Mouse (Mus musculus) kidney, adult 9 months (tissue): Measurements from ENCODE around the gene Cfh.
"Not testable (repeated sequence)": the region's sequence is repeated elsewhere in the genome, so short reads cannot be mapped to it uniquely, and the experiment has no call there.

Experiments
- DNase-seq: peaks from one replicate; pipeline ENCODE4 v3.0.0; 2022

Cfh gene

DNA sequence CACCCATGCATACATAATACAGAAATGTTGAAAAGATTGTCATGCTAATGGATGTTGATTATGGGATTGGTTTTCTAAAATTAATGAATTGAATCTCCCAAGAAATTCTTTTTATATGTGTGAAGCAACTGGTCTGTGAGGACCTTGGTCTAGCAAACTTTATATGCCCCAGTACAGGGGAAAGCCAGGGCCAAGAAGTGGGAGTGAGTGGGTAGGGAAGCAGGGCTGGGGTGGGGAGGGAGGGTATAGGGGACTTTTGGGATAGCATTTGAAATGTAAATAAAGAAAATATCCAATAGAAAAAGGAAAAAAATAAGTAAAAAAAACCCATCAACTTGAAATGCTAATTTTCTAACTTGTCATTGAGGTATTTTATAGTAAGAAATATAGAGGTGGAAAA lies at the start of gene Cfh:
TSS of gene Cfh (minus strand) at position 101 of the 400 bp plus-strand sequence.
- not testable (repeated sequence) for DNase-seq

DNA sequence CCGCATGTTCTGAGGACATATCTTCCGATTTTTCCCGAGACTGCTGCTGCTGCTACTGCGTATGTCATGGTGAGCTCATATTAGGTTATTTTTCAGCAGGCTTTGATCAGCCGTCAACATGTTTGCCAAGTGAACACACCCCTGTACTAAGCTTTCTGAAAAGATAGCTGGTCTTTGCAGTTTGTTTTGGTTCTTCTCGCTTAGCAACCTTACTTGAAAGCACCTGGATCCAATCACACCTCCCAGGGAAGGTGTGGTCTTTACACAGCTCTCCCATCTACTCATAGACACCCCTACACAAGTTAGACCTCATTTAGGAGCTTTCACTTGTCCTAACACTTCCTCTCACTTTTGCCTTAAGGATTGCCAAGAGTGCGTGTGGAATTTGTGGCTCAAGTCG lies 43.1 kb upstream of the Cfh start:
- DNase-seq = no peak

DNA sequence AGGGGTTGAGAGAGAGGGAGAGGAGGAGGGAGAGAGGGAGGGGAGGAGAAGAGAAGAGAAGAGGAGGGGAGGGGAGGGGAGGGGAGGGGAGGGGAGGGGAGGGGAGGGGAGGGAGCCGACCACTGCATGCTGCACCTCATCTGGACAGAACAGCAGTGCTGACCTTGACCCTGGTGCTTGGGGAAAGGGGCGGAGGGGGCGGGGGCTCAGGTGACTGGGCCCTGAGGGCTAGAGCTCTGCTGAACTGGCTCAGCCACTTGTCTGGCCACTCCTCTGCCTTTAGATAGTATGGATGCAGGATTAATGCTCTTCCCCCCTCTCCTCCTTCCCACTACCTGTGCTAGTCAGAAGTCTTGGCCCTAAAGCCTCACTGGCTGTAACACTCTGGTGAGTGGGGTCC lies 41.7 kb upstream of the Cfh start:
- DNase-seq = no peak

DNA sequence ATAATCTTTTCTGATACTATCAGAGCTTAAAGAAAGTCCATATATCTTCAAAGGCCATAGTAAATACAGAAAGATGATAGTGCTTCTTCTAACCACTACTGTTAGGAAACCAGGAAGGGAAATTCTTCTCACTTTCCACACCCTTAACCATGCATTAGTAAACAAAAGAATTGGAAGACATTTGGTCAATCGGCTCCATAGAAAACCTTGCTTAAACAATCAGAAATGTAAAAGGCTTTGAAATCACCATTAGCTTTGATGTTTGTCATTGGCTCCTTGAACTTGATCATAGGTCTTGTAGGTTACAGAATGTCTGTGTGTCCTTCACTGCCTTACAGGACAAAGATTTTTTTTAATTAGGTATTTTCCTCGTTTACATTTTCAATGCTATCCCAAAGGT lies 21.8 kb upstream of the Cfh start:
- no peak for DNase-seq

DNA sequence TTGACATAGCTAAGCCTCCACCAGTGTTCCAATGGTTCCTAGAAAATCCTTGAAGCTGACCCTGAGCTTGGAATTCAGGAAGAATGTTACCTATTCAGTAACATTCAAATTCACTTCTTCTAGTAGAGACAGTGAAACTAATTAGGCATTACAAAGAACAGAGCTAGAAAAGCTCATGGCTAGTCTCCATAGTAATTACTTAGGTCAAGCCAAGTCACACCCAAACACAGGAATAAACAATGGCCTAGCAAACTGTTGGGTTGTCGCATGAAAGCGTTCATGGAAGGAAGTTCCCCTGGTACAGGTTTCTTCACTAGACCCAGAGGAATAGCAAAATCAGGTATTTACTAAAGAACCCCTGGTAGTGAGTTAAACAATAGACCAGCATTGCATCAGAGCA lies 4.9 kb upstream of the Cfh start:
- DNase-seq = not testable (repeated sequence)

DNA sequence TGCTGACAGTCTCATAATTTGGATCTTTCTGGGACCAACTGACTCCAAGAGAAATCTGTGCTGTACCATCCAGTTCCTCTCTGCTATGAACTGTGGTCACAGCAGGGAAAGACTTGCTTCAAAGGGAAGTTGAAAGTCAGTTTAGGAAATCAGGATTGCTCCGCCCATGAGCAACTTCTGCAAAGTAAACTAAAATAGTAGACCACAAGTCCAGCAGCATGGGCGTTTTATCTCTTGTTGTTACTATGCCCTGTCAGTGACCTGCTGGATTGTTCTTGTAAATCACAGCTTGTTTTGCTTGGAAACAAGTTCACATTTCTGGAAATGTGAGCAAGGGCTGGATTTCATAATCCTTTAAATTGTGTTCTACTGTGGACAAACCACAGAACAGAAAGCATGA lies 356 bp downstream of the Cfh start:
- DNase-seq = peak; percentile 60

DNA sequence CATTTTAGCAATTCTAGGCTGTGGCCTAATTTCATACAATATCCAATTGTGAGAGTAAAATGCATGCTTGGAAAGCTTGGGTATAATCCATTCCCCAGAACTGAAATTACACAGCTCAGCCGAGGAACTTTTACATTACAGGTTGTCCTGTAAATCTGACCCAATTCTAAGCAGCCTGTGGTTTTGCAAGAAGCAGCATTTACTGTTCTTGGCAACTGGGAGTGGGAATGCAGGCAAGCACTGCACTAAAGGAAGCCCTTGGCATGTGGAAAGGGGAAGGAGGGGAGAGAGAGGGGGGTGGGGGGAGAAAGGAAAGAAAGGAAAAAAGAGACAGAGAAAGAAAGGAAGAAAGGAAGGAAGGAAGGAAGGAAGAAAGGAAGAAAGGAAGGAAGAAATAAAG lies 3.4 kb downstream of the Cfh start:
- DNase-seq = no peak

DNA sequence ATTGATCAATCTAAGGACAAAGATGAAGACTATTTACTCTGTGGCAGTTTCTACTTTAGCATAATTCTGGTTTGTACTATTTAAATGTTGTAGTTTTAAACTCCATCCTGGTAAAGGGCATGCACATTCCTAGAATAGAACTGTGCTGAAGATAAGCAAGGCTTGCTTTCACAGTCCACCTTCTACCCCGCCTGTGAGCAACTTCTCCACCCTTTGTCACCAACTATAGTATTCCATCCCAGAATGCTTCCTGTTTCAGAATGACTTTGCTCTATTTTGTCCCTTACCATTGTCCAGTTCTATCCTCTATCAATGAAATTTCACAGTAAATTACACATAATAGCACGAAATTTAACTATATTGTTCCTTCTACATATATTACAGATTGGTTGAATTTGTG lies 8.1 kb downstream of the Cfh start:
- no peak for DNase-seq

DNA sequence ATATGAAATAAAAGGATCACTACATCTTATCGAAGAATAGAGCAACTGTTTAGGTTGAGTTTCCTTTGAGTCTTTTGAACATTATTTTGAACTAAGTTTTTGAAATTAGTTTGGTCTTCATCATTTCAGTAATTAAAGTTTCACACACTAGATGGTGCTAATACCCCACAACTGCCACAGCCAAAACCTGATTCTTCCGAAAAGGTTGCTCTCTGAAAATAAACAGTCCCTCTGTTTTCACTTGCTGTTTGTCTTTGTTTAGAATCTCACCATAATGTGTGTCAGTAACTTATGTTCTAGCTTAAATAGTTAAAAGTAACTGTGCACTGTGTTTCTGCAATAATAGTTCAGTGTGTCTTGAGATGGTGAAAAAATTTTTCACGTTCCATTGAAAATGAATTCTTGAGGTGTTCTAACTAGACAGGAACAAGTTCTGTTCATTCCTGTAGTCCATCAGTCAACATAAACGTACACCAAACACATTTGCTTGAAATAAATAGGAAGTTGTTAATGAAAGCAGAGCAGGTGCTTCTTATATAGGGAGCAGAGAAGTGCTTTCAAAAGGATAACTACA lies 11.9 kb downstream of the Cfh start:
- peak; percentile 26 for DNase-seq

DNA sequence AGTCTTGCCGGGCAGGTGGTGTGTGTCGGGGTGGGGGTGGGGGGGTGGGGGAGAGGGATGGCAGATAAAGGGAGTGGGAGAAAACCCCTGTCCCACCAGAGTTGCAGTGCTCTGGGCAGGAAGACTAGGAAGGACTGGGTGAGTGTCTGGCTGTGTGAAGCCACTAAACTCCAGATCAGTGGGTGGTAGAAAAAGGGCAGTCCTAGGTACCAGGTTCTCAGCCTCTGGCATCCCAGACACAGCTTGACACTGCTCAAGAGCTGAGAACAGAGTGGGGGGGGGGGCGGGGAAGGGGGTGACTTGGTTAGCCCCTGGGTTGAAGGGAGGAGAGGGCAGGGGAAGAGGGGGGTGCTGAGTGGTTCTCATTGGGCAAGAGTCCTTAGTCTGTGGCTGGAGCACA lies 24.6 kb downstream of the Cfh start:
- DNase-seq = no peak

DNA sequence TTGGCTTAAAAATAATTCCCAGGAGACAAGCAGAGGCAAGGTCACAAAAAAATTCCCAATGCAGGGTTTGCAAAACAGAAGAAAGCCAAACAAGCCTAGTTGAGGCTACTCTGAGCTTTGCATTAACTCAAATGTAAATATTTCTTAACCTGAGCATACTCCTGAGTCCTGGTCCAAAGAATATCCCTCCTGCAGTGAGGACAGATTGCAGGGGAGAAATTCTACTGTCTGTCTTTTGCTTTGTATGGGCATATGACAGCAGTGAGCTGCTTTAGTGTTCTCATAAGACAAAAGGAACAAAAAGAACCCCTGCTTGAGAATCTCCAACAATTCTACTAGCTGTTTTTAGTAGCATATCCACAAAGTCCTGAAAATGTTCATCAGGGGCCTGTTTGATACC lies 114.1 kb downstream of the Cfh start:
- no peak for DNase-seq
